Mouse (Mus musculus) G1E-ER4 (cell line): ENCODE results near the gene S100a6. TPM values are rescaled to one million over a fixed set of nuclear protein-coding genes. Genes with fewer than 3 reads are reported as not detected.

Experiments
- GATA1 ChIP-seq: IDR thresholded peaks from one replicate; pipeline ENCODE4 v1.8.0; 2012; ENCODE audit warnings: low read length, inconsistent platforms
- polyA plus RNA-seq: library from polyadenylated mRNA; stranded (reverse); fragments of >175 nt; gene quantifications from 2 replicates; pipeline ENCODE4 v1.2.3, GENCODE M21; 2012

S100a6 gene
- polyA plus RNA-seq, 1 experiment = not detected

DNA sequence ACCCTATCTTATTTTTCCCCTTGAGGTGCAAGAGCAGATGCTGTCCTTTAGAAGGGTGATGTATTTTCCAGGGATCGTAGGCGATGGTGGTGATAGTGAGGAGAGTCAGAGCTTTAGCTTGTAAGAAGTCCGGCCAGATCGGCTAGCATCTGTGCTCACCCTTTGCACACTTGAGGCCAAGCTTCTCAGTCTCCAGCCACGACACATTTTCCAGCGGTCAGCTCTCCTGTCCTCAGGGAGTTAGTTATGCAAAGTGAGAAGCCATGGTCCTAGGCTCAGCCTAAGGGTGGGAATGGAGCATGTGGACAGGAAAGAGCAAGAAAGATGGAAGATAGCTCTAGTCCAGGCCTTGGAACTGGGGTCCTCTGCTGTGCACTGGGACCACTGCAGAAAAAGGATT lies 15.9 kb upstream of the S100a6 start:
- TF ChIP-seq GATA1 = no peak

DNA sequence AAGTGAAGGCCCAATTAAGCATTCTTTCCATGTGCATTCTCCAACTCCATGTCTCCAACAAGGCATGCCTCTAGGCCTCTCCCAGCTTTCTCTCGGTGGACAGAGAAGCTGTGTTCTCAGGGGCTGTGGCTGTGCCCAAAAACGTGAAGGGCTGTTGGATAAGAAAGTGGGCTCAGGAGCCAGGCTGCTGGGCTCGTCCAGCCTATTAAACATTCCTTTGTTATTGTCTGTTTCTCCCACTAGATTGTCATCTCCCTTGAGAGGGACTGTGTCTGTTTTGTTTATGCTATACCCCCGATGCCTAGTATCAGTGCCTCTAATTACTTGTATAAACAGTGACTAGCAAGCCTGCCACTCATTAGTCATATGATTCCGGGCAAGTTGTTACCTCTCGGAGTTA lies 14.9 kb upstream of the S100a6 start:
- TF ChIP-seq GATA1 = no peak

DNA sequence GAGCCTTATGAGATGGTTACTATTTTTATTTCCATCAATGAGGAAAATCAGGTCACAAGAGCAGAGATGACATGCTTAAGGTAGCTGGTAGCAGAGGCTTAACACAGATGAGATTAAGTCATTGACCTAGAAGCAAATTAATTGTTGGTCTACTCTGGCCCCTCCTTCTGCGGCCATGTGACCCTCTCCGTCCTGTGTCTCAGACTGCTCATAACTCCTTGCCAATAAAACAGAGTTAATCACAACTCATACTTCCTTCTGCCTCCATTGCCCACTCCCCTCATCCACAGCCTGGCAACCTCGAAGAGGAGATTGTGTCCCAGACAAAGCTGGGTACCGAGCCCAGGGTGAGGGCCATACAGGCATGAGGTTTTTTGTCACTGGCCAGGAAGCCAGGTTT lies 14.5 kb upstream of the S100a6 start:
- no peak for TF ChIP-seq GATA1

DNA sequence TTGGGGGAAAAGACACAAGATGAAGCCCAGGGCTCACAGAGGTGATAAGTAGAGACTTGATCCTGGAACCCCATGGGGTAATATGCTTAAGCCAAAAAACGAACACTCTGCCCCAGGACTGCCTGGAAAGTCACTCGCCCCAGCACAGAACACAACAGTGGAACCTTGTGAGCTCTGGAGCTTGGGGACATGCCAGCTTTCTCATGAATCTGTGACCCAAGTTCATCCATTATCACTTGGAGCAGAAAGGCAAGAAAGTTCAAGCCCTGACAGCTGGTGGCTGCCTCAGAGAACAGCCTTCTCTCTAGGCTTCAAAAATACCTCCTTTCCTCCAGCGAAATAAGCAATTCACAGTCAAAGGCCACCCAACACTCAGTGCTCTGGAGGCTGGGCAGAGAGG lies 13.3 kb upstream of the S100a6 start:
- TF ChIP-seq GATA1 = no peak

DNA sequence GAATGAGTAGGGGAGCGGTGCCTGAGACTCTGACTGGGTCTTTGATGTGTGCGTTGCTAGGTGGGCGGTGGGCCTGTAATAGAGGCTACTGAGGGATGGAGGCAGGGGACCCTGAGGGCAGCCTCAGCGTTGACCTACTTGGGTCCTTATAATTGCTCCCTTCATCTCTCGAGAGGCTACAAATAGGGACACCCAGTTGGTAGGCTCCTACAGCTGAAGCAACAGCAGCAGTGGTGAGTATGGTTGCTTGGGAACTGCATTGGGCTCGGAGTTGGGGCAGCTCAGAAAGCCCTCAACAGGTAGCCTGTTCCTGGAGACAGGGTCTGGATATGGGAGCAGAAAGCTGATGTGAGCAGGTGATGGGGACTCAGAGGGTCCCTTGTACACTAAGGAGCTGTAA lies 12.6 kb upstream of the S100a6 start:
- no peak for TF ChIP-seq GATA1

DNA sequence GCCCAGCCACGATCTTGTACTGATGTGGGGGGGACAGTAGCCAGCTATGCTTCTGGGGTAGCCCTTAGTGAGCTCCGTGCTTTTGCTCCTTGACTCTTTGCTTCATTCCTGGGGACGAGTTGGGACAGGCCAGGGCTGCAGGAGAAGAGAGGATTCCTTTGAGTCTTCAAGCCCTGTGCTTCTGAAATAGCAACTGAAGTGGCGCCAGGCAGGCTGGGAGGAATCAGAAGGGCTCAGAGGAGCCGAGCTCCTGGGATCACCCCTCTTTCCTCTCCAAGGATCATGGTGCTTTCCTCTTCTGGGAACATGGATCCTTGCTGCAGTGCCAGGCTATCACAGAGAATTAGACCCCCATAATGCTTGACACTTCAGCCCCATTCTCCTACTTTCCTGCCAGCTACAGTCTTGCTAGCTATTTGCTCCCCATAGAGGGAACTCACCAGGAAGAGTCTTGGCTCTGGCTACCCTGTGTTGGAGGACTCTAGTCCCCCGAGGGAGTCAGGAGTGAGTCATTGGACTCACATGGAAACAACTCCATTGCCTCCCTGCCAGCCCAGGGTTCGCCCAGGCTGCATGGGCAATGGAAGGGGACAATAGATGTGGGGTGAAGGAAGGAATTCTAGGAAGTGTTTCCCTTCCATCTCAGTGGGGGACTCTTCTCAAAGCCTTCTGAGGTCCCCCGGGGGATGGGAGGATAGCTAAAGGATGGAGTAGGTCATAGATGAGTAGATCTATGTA lies 12.1 kb upstream of the S100a6 start:
- no peak for TF ChIP-seq GATA1

DNA sequence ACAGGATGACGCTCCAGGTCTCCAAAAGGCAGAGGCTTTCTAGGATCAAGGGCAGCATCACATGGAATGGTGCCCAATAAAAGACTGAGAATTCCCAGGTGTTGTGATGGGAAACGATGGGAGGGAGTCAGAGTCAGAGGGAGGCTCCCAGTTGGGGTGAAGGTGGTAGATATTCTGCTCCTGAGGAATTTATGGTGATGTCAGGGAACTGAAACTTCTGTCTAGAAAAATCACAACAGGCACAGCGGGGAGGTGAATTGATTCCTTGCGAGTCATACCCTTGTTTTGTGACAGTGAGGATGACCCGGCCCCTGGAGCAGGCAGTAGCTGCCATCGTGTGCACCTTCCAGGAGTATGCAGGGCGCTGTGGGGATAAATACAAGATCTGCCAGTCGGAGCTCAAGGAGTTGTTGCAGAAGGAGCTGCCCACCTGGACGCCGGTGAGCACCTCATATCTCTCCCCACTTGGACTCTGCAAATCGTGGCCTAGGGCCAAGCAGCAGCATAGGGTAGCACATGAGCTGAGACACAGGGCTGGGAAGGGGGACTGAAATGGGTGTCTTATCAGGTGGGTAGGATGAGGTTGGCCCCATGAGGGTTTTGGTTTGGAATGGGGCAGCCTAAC lies 11.1 kb upstream of the S100a6 start, which contains the start of gene Gm42674:
TSS of gene Gm42674 (plus strand) at position 419 of the 625 bp plus-strand sequence.
- no peak for TF ChIP-seq GATA1

DNA sequence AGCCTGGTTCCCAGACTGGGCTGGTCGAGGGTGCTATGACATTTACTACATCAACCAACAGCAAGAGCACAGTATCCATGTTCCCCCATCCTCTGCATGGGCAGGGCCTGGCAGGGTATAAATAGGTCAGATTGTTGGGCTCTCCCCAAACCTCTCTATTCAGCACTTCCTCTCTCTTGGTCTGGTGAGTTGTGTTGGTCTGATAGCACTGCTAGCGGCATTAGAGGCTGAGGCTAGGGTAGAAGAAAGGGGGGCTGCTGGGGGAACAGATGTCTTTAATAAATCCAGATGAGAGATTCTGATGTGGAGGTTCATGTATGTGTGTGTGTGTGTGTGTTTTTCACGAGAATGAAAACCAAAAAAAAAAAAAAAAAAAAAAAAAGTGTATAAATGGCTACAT lies 9.1 kb upstream of the S100a6 start, which contains the start of gene S100a4:
TSS of gene S100a4 (plus strand) at position 149 of the 400 bp plus-strand sequence.
- TF ChIP-seq GATA1 = no peak

DNA sequence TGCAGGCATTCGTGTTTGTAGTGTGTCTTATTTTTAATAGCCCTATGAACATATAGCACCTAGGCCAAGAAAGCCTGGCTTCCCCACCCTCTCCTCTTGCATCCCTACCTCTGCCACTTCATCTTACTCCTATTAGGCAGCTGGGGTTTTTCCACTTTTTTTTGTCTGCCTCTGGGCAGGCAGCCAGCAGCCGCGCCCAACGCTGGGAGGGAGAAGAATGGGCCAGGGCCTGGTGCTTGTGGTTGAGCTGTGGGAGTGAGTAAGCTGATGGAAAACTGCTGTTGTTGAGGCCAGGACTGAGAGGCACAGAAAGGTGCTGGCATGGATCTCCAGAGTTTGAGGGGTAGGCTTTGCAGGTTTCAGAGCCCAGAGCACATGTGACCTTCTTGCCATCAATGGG lies 8.3 kb upstream of the S100a6 start:
- TF ChIP-seq GATA1 = no peak

DNA sequence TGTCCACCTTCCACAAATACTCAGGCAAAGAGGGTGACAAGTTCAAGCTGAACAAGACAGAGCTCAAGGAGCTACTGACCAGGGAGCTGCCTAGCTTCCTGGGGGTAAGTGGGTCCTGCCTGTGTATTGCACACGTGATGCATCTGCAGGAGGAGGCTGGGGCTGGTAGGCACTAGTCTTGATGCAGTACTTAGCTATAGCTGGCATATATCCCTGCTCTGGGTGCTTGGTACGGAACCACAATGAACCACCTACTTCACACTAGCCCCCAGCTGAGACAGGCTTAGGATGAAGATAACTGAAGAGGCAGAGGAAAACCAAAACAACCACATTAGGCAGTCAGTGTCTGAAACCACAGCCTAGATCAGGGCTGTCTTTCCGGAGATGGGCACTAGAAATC lies 7.6 kb upstream of the S100a6 start:
- no peak for TF ChIP-seq GATA1

DNA sequence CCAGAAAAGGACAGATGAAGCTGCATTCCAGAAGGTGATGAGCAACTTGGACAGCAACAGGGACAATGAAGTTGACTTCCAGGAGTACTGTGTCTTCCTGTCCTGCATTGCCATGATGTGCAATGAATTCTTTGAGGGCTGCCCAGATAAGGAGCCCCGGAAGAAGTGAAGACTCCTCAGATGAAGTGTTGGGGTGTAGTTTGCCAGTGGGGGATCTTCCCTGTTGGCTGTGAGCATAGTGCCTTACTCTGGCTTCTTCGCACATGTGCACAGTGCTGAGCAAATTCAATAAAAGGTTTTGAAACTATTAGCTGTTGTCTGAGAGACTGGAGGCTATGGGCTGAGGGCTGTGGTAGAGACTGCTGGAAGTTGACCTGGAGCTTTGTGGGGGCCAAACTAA lies 6.9 kb upstream of the S100a6 start:
- no peak for TF ChIP-seq GATA1

DNA sequence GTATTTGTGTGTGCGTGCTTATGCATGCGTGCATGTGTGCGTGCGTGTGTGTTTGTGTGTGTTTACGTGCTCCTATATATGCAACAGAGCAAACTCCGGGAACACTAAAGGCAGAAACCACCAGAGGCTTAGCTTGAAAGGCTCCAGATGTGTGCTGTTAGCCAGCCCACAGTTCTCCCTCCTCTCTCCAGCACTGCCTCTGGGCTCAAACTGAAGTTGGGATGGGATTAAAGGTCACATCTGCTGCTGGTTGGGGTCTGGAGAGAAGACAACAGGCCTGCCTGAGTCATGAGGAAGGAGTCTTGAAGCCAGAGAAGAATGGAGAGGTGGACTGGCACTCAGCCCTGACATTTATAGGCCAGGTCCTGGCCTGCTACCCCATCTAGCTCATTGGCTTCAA lies 6.5 kb upstream of the S100a6 start:
- TF ChIP-seq GATA1 = no peak

DNA sequence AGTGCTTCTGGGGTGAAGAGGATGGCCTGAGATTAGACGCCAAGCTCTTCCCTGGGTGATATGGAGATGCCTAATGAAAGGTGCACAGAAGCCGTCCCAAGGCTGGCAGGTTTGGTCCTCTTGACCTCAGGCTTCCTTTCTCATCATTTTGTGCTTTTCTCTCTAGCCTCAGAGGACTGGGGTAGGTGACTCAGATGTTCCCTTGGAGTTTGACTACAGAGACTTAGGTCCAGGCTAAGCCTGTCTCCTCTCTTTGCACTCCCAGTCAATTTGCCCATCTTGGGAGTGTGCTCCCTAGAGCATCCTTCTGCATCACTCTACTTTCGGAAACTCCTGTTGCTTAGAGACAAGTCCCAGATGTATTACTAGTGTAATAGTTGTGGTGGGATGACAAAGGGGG lies 5.3 kb upstream of the S100a6 start:
- TF ChIP-seq GATA1 = no peak

DNA sequence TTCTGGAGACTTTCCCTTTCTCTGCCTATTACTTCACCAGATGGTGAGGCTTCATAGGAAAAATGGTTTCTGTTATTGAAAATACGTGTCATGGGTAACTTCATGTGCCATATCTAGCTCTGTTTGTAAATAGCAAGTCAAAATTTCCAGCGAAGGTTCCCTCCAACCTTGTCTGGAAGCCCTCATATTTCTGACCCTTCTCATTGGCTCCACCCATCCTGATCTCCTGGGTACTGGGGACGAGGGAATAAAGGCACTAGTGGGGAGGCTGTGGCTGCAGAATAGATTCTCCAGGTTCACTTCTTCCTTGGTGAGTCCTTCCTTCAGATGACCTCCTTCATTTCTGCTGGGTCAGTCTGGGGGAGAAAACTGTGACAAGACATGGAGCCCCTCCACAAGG lies 4.5 kb upstream of the S100a6 start, which contains the start of gene S100a5:
TSS of gene S100a5 (plus strand) at position 301 of the 400 bp plus-strand sequence.
- no peak for TF ChIP-seq GATA1

DNA sequence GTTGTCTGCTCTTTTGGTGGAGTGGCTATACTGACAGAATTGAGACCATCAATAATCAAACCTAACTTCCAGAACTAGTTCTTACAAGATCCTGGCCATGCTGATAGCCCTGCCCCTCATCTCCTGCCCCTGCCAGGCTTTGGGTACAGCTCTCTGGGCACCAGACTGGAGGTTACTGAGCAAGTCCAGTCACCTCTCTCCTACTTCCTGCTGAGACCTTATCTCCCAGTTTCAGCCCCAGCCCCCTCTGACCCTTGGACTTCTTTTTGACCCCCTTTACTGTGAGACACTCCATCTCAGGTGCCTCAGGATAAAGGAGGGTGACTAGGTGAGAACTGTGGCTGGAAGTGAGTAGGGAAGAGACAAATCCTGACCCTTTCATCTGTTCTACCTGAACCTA lies 3.6 kb upstream of the S100a6 start:
- no peak for TF ChIP-seq GATA1

DNA sequence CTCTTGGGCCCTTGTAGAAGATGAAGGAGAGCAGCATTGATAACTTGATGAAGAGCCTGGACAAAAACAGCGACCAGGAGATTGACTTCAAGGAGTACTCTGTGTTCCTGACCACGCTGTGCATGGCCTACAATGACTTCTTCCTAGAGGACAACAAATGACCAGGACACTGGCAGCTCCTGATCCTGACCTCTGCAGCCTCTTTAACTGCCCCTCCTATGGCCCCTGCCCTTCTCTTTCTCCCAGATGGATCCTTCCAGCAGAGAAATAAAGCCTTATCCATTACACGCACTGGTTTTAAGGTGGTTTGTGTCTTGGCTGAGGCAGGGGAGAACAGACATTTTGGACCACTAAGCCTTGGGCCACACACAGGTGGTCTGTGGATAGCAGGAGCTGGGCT lies 1.2 kb upstream of the S100a6 start:
- no peak for TF ChIP-seq GATA1

DNA sequence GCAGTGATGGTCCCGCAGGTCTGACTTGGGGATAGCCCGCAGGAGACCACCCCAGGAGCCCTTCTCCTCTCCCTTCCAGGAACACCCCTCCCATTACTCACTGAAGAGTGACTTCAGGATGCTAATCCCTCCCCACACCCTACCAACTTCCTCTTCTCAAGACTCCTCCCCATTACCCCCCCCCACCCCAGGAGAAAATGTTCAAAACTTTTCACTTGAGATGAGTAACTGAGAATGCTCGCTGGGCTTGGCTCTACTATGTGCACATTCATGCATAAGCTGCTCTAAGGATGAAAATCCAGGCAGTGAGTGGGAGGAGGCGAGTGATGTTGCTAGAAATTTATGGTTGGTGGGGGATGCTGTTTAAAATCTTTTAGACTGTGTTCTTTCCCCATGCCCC lies 621 bp upstream of the S100a6 start:
- no peak for TF ChIP-seq GATA1
